Mouse (Mus musculus): ENCODE measurements around the gene Scn11a.

The Scn11a gene

DNA sequence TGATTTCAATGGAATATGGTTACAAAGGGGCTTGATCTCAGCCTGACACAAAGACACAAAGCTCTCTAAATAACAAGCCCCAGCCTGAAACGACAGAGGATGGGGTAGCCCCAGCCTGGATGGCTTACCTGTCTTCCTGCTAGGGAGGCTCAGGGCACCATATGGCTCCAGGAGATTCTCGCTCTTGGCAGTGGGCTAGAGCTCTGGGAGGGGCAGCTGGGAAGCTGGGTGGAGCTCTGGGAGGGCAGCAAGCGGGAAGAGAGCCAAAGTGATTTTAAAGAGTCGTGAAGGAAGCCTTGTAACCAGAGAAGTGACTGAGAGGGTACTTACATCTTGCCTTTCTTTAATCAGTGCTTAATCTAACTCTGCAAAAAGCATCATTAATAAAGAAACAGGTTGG, at the start of gene Scn11a:
Gene Scn11a (minus strand): TSS at position 160 of the 400 bp plus-strand sequence.
- no peak for DNase-seq (ENCODE audit: low spot score)

DNA sequence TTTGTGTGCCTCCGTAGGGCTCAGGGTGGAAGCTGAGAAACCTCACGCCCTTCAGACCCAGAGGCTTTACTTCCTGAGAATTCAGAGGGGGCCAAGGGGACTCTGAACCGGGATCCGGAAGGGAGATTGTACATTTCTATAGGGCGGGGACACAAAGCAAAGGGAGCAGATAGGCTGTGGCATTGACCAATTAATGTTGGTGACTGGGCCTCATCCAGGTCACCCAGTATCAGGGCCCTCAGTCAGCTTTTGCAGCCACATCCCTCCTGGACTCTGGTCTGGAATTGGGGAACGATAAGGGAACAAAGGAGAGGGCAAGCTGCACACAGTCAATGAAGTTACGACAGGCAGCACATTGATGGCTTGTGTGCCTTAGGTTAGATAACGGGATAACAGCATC, 28.9 kb upstream of the Scn11a start:
- DNase-seq (ENCODE audit: low spot score): no peak

DNA sequence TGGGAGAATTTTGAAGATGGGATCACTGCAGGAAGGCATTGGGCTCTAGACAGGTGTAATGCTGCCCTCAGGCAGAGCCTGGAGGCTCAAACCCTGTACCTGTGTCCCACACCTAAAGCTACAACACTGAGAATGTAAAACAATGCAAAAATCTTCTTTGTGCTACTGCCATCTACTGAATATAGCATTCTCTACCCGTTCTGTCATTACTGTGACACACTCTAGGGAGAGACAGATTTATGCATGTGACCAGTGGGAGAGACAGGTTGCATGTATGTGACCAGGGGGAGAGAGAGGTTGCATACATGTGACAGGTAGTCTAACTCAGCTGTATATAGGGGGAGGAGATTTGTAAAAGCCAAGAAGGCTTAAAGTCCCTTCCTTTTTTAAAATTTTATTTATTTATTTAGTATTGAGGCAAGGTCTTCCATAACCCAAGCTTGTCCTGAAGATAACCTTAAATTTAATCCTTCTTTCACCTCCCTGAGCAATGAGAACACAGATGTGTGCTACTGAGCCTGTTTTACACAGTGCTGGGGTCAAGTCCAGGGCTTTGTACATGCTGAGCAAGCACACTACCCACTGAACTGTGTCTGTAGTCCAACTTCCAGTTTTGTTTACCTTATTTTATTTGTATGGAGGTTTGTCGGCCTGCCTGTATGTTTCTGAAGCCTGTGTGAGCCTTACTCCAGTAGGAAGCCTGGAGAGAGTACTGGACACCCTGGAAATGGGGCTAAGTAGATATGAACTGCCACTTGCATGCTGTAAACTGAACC, 28.0 kb upstream of the Scn11a start:
- DNase-seq (ENCODE audit: low spot score): no peak

DNA sequence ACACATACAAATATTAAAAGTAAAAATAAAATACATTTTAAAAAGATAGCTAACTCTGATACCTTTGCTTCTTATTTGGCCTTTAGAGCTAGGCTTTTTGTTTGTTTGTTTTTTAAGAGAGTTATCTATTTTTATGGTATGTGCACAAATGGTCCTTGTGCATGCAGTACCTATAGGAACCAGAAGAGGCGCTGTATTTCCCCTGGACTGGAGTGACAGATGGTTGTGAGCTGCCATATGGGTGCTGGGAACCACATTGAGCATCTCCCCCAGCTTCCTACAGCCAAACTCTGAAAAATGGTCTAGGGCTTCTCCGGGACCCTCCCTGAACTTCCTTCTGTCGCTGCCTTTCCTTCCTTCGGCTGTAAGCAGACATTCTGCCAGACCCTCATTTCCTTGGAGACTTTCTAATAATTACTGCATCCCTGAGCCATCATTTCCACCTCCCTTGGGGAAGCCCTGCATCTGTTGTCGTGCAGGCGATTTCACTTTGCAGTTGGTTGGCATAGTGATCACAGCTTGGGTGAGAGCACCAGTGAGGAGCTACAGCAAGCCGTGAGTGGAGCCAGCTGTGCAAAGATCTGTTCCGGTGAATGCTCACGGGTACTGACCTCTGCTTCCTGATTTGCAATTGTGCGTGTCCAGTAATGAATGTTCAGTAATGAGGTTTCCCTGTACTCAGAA, 27.2 kb upstream of the Scn11a start:
- no peak for DNase-seq (ENCODE audit: low spot score)

DNA sequence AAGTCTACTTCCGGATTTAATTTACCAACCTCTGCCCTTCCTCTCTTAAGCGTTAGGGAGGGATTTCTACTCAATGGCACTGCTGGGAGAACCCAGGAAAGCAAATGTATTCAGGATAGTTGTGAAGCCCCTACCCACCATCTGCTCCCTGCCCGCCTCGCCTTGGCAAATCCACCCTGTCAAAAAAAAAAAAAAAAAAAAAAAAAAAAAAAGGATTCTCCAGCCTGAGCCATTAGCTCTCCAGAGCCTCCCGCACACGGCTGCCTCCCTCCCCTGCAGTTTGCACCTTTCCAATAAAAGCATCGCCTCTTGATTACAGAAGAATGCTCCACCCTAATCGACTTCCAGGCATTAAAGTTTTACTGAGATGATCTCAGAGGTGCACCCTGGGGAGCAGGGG, 24.0 kb upstream of the Scn11a start:
- no peak for DNase-seq (ENCODE audit: low spot score)

DNA sequence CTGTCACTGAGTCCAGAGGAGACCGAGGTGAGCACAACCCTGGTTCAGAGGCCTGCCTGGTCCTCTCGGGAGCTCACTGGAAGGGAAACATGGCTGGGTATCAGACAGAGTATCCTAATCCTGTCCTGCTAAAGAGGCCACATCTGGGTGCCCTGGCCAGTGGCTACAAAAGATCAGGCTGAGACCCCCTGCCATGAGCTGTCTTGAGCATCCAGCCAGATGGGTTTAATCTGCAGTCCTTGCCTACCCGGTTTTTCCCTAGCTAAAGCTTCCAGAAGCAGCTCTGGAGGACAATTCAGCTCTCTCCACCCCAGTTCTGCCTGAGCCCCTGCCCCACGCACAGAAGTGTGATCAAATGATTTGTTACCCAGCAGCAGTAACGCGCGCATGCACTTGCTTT, 23.4 kb upstream of the Scn11a start:
- no peak for DNase-seq (ENCODE audit: low spot score)

DNA sequence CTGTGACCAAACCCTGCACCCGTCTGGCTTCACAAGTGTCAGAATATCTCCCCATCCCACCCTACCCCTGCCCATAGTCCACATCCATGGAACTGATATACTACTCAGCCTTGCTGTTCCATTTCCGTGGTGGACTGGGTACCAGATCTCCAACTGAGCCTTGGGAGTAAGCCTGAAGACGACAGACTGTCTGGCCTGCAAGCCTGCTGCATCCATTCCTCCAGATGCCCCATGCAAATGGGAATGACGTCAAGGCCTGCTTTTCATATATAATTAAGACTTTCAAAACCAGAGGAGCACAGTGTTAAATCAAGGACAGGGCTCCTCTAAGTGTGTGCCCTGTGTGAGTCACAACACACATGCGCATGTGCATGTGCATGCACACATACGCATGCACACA, 21.9 kb upstream of the Scn11a start:
- no peak for DNase-seq (ENCODE audit: low spot score)

DNA sequence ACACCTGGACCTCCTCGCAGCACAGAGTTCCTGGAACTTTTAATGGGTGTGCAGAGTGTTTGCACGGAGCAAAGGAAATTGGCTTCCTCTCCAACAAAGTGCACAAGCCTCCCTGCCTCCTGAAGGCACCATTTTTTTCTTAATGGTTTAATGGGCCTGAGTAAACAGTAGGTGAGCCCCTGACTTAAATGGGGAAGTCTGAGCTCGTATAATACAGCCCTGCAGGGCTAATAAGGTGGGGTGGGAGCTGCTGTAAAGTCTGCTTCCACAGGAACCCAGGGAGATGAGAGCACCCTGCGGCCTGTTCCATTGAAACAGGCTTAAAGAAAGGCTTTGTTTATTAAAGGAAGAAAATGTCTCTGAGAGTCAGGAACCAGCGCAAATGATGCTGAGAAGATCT, 19.5 kb upstream of the Scn11a start:
- DNase-seq (ENCODE audit: low spot score): no peak

DNA sequence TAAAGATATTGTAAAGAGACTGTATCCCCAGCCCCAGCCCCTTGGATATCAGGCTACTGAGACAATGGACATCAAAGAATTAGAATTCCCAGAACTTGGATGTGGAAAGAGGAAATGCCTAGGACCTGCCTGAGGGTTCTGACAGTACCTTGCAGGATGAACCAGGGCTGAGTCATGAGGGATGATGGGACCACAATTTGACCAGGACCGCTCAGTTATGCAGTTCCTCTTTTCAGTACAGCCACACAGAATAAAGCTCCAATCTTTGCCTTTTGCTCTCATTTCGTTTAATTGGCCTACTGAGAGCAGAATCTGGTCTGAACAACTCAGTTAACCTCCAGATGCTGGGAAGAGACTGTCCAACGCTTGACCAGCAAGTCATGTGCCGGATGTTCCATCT, 18.3 kb upstream of the Scn11a start:
- DNase-seq (ENCODE audit: low spot score): no peak

DNA sequence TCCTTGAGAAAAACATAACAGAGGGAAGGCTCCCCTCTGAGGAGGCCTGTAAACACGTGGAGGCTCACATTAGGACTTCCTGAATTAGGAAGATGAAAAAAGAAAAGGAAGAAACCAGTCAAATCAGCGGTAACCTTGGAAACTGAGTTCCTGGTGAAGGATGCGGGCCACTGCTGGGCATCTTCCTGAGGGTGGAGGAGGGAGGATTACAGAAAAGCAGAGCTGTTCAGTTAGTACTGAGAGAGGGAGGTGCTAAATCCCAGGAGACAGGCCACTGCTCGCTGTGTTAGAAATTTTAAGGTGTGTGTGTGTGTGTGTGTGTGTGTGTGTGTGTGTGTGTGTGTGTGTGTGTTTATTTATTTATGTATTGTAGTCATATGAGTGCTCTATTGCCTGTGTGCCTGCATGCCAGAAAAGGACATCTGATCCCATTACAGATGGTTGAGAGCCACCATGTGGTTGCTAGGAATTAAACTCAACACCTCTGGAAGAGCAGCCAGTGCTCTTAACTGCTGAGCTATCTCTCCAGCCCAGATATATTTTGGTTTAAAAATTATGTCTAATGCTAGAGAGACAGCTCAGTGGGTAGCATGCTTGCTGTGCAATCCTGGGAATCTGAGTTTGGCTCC, 17.4 kb upstream of the Scn11a start:
- DNase-seq (ENCODE audit: low spot score): no peak

DNA sequence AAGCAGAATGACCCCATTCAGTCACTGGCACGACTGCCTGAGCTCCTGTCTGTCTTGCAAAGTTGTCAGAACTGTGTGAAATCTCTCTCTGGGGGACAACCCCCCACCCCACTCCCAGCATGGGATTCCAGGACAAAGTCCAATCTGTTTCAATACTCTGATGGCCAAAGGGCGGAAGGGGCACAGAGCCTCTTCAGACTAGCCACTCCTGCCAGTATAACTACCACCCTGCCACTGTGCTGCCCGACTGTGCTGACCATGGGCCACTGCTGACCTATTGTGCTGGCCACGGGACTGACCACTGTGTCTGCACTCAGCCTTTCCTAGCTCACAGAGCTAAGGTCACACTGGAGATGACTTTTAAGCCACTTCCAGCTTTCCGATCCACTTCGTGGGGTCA, 16.8 kb upstream of the Scn11a start:
- DNase-seq (ENCODE audit: low spot score): no peak

DNA sequence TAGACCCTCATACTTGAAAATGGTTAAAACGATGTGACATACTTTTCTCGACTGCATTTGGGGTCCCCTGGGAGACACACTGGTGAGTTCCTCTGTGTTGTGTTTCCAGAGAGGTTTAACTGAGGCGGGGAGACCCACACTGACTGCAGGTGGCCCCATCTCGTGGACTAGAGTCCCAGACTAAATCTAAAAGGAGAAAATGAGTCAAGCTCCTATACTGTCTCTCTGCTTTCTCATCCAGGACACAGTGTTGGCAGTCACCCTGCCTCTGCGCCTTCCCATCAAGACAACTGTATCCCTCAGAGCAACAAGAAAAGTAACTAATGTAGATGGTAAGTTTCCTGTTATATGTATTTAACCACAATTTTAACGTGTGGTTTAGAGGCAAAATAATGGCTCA, 15.9 kb upstream of the Scn11a start:
- no peak for DNase-seq (ENCODE audit: low spot score)

DNA sequence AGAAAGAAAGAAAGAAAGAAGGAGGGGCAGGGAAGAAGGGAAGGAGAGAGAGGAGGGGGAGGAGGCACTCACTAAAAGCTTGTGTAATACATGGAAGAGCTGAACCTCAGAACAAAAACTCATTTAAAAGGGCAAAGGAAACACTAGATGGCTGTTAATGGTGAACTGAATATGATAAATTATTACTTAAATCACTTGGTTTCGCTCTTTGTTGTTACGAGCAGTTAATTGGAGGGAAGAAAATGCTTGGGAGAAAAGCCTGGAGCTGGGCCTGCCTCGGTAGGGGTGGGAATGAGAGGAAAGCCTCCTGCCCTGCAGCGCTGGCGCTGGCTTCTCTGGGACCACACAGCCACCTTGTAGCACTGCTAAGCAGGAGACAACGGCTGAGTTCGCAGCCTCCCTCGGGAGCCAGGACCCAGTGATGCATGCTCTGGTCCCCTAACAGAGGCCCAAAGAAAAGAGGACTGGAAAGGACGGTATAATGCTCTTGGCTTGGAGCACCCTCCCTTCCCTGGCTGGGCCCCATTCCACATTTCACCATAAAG, 10.4 kb upstream of the Scn11a start:
- no peak for DNase-seq (ENCODE audit: low spot score)

DNA sequence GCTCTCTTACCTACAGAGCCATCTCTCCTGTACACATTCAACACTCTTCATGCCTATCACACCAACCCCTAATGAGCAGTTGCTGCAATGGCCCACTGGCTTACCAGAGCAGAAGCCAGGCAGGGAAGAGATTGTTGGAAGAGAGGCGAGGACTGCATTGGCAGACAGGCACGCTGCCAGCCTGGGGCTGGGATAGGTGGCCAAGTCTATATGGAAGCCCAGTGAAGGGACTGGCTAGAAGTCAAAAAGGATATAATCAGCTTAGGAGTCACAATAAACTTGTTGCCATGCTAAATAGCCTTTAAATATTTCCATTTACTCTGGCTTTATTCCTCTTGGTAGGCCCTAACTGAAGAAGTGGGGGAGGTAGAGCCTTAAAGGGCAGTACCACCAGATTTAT, 5.7 kb upstream of the Scn11a start:
- DNase-seq (ENCODE audit: low spot score): no peak

DNA sequence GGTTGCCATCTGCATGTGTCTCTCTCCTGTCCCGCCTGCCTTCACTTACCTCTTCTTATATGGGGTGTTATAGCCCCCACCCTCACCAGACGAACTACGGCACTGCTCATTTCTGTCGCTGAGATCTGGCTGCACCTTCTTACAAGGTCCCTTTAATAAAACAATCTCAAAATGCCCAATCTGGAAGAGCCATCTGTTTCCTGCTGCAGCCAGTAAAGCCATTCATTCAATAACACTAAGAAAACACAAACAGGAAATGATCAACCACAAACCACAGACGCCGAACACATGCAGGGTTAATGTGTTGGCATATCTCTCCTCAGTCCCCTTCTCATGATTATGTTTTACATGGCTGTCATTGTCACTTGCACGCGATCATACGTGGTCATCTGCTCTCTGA, 1.5 kb downstream of the Scn11a start:
- no peak for DNase-seq (ENCODE audit: low spot score)

DNA sequence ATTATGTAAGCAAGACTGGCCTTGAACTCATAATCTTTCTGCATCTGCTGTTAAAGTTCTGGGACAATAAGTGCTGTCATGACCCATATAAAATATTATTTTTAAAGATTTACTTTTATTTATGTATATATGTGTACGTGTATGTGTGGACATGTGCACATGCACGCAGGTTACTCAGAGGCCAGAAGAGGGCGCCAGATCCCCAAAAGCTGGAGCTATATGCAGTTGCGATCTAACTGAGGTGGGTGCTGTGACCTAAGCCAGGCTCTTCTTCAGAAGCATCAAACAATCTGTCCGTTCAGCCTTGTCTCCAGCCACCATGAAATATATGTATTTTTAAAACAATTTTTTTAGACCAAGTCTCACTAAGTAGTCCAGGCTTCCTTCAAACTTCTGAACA, 11.6 kb downstream of the Scn11a start:
- no peak for DNase-seq (ENCODE audit: low spot score)

DNA sequence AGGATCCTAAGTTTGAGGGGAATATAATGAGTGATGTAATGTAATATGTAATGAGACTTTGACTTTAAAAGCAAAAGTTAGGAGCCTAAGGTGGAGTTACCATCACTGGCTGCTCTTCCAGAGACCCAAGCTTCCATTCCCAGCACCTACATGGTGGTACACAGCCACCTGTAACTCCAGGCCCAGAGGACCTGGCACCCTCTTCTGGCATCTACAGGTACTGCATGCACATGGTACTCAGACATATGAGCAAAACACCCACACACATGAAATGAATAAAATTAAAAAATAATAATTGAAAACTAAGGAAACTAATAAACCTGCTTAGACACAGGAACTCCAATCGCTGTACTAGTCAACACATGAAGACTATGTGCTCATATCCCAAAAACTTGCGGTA, 18.8 kb downstream of the Scn11a start:
- DNase-seq (ENCODE audit: low spot score): no peak

DNA sequence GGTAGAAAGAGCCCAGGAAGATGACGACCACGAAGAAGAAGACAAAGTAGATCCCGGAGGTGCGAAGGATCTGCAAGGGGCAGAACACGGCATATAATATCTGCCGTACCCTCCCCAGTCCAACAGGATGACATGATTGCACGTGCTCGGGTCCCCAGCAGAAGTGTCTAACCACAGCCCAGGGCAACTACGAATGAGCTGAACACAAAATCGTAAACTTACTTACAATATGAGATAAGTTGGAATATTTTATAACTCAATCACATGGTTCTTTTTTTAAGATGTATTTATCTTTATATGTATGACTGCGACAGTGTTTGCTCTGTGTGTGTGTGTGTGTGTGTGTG, 20.8 kb downstream of the Scn11a start:
- no peak for DNase-seq (ENCODE audit: low spot score)

DNA sequence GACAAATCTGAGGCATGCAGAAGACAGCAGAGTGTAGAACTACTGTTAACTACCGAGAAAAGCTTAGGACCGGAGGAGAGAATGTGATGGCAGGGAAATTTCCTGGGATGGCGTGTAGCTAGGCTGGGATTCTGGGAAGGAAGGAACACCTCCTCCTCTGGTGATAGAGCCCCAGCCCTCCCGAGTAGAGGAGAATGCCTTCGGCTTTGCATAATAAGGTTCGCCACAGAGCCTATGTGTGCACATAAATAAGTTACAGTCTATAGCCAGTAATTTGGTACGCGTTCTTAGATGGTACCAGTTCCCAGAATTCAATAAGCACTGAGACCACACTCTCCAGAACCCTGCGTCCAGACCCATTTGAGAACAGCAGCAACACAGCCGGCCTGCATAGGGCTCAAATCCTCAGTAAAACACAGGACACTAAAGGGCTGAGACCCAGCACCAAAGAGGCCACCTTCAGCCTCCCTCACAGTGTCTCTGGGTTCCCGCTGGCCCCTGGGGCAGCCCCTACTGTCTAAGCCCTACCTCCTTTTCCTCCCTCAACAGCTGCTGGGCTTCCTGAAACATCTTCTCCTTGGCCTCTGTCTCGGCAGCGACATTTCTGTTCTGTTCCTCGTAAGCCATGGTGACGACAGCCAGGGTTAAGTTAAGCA, 21.3 kb downstream of the Scn11a start:
- no peak for DNase-seq (ENCODE audit: low spot score)

DNA sequence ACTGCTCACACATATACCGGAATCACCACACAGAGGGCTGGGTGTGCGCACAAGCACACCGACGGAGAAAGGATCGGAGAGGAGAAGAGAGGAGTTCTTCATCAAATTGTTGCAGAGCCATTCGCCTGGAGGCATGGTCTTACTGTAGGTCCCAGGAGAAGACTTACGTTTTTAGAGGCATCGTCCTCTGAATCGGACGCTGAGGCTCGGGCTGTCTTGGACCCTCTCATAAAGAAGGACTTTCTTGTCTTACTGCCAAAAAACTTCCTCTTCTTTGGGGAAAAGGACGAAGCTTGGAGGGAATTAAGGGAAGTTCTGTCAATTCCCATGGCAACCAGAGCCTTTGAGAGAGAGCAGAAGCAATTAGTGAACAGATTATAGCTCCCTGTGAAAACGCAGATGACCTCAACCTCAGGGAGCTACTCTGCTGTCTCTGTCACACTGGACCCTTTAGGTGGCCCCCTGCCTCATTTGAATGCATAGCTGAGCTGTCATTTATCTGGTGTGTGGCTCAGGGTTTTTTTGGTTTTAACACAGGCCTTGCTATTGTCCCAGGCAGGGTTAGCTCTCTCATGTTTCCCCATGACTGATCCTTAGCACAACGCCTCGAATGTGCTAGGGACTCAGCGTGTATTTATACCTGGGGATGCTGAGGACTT, 22.0 kb downstream of the Scn11a start:
- DNase-seq (ENCODE audit: low spot score): no peak

DNA sequence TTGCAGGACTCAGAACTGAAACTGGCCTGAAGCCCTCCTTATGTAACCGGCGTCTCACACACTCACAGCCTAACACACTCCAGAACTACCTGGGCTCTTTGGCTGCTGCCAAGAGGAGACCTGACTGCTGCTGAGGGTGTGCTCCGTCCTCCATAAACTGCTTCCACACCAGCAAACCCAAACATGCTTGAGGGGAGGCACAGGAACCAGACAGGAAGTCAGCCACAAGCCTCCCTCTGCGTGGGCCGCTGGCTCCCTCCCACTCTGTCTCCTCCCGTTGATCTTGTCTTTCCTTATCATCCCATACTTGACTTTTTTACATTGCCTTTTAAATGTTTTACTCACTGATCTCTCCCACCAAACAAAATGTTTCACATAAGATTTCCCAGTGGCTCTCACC, 23.8 kb downstream of the Scn11a start:
- no peak for DNase-seq (ENCODE audit: low spot score)

DNA sequence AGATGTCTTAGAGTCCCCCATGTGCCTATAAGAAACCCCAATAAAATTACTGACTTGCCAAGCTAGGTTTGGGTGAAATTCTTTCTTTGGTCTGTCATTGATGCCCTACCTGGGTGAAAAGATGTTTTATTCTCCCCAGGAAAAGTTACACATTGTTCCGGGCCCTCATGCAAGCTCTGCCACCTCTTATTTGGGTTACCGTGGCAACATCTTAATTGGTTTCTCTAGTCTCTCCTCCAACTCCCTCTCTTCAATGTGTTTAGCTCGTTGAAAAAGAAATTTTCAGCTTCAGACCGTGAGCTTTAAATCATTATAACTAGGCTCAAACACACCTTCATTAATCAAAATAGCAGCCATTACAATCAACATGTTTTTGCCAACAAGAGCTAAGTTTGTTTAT, 28.5 kb downstream of the Scn11a start:
- DNase-seq (ENCODE audit: low spot score): no peak

Measured in MN1 (cell line).